Mouse (Mus musculus) brain, embryonic 14.5 days (tissue): ENCODE results near the gene Ccdc106.
"Not testable (repeated sequence)": the region's sequence is repeated elsewhere in the genome, so short reads cannot be mapped to it uniquely, and the experiment has no call there.

Source experiments
- CTCF ChIP-seq: fragments of 200-500 bp; IDR thresholded peaks from 2 replicates; pipeline ENCODE4 v1.5.1; 2012; ENCODE audit warnings: inconsistent platforms, mild to moderate bottlenecking, moderate library complexity, borderline replicate concordance; ENCODE audit not compliant: insufficient read depth, insufficient read length; ENCODE audit errors: extremely low read depth
- POLR2A ChIP-seq: fragments of 200-500 bp; IDR thresholded peaks from 2 replicates; pipeline ENCODE4 v1.6.1; 2012; ENCODE audit warnings: mild to moderate bottlenecking, inconsistent platforms, borderline replicate concordance; ENCODE audit not compliant: poor library complexity, insufficient read depth, insufficient read length, severe bottlenecking; ENCODE audit errors: extremely low read depth

GRCm38 (mm10) chr7:5002876-5003275 lies 17.5 kb upstream of the Ccdc106 start:
- TF ChIP-seq CTCF, POLR2A: not testable (repeated sequence)
